Mouse (Mus musculus) spleen, embryonic (tissue): ENCODE measurements around the gene Adnp.

Source experiments
- CTCF ChIA-PET: fragments of 350-600 bp; sonication (Branson Sonifier 250); formaldehyde crosslinking; loops from one replicate; lab custom pipeline; 2022; lab: Charles Lee

Adnp gene

GRCm38 (mm10) chr2:168207883-168208282, 971 bp upstream of the Adnp start:
- CTCF ChIA-PET = interaction anchor here (0.6 to 1.0 kb wide), 2 partner anchors 22 to 383 kb away, joined by 3 to 4 read pairs; partner anchors contain the start of genes Dpm1, Gm20716 and Mocs3

GRCm38 (mm10) chr2:168205681-168206631, 956 bp downstream of the Adnp start:
- CTCF ChIA-PET = interaction anchor here (0.9 to 2.0 kb wide), 2 partner anchors 10 to 88 kb away, joined by 3 to 6 read pairs; no protein-coding TSS in a partner anchor

- CTCF ChIA-PET = interaction anchor here (0.9 to 2.0 kb wide), 2 partner anchors 10 to 88 kb away, joined by 3 to 6 read pairs; no protein-coding TSS in a partner anchor
Observed at GRCm38 (mm10) chr2:168205265-168205664, 1.6 kb downstream of the Adnp start.

DNA sequence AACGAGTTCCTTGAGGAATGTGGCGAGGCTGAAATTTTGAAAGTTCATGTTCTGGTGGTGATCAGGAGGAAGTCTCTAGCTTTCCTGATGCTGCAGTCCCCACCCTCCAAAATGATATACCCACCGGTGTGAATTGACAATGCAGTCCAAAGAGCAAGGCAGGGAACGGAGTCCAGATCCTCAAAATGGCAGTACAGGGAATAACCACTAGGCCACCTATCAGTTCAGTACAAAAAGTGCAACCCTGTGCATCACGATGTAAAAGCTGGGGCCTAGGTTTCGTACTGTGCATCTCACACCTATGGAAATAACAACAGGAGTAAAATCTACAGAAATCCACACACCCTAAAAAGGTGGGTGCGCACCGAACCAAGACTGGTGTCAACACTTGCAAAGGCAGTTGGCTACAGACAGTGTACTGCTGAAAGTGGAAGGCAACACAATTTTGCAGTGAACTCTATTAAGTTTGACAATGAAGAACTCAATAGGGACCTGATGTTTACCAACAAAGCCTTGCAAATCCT, 2.4 kb downstream of the Adnp start:
- CTCF ChIA-PET = interaction anchor here (0.9 kb wide), 1 partner anchor 9 kb away, joined by 3 read pairs; no protein-coding TSS in a partner anchor

- CTCF ChIA-PET = no interaction called here
Observed at GRCm38 (mm10) chr2:168200014-168200691, 6.8 kb downstream of the Adnp start.

DNA sequence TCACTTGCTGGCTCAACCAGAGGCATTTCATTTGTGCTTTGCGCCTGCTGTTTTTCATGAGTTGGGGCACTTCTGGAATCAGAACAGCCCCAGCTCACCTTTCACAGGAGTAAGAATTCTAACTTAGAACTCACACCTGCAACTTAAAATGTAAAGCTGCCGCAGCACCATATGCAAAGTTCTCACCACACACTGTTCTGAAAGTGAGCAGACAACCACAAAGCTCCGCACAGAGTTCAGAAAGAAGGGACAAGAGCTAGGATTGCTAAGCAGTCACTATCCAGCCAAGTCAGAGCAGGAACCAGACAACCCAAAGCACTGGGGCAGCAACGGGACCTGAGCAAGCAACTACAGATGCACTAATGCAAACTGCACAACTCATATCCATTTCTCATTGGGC, 7.4 kb downstream of the Adnp start:
- CTCF ChIA-PET = interaction anchor here (0.7 kb wide), 1 partner anchor 296 kb away, joined by 3 read pairs; no protein-coding TSS in a partner anchor

- CTCF ChIA-PET = no interaction called here
Observed at GRCm38 (mm10) chr2:168198421-168198820, 8.5 kb downstream of the Adnp start.

DNA sequence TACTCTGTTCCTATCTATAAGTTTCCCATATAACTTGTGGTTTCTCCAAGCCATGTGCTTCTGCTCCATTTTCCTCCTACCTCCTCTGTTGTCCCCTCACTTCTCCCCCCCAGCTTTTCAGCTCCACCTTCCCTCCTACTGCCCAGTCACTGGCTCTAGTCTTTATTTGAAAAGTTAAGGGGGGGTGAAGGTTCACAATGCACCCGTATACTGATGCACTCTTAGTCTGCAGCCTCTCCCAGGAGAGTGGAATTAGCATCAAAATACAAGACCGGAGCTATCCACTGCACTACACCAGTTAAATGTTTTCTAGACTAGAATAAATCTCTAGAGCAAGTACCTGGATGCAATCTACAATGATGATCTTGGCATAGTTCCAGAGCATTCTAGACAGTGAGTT, 11.2 kb downstream of the Adnp start:
- CTCF ChIA-PET = interaction anchor here (0.7 to 0.8 kb wide), 2 partner anchors 9 to 17 kb away, joined by 3 to 4 read pairs; no protein-coding TSS in a partner anchor

- CTCF ChIA-PET = no interaction called here
Observed at GRCm38 (mm10) chr2:168193685-168194084, 13.2 kb downstream of the Adnp start.

DNA sequence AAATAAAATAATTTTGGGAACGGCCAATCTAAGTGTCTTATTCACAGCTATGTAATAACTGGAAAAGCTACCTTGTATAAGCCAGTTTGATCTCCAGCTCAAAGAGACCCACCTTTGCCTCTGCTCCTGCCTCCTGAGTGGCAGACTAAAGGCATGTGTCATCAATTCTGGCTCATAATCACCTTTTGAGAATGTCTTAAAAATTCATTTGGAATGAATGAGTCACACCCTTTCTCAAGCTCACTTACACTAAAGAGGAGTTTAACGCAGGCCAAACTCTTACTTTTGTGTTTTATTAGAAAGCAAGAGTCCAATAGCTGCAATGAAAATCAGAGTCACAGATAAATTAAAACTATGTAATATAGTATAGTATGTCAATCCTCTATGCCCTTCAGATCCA, 15.1 kb downstream of the Adnp start:
- CTCF ChIA-PET = interaction anchor here (0.6 kb wide), 1 partner anchor 57 kb away, joined by 5 read pairs; no protein-coding TSS in a partner anchor

- CTCF ChIA-PET = no interaction called here
Observed at GRCm38 (mm10) chr2:168175946-168176345, 31.0 kb downstream of the Adnp start.

DNA sequence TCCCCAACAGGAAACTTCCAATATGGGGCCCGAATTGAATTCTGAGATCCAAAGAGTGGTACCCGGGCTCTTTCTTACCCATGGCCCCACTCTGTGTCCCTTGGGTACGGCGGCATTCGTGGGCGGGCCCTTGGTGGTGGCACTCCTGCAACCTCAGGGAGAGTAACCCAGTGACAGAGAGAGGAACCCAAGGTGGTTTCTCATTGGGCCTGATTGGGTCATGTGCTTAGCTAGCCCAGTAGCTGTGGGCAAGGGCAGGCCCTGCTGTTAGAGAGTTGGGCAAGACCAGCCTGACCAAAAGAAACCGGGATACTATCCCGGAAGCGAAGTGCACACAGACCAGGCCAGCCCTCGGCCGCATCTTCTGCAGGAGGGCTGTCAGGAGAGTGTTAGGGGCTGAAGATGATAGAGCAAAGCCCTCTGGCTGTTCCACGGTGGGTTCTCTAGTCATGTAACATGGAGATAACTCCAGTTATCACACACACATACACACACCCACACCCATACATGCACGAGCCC, 36.7 kb downstream of the Adnp start:
- CTCF ChIA-PET = interaction anchor here (0.7 kb wide), 1 partner anchor 16 kb away, joined by 4 read pairs; no protein-coding TSS in a partner anchor

DNA sequence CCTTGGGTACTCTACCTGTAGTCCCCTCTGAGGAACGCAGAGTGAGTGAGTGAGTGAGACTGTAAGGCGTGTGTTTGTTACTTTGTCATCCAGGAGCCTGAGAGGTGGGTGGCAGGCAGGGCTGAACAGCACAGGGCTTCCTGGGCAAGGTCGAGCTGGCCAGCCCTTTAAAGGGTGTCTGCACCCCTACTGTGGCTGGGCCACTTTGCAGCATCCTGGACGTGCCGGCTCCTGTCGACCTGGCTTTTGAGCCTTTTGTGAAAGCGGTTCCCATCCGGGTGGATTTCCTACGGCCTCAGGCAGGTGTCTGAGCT, 37.2 kb downstream of the Adnp start:
- CTCF ChIA-PET = interaction anchor here (0.7 kb wide), 1 partner anchor 15 kb away, joined by 4 read pairs; no protein-coding TSS in a partner anchor

- CTCF ChIA-PET = interaction anchor here (0.6 kb wide), 1 partner anchor 29 kb away, joined by 4 read pairs; no protein-coding TSS in a partner anchor
Observed at GRCm38 (mm10) chr2:168168892-168169799, 37.8 kb downstream of the Adnp start.

GRCm38 (mm10) chr2:168167781-168168180, 39.1 kb downstream of the Adnp start:
- CTCF ChIA-PET = no interaction called here

DNA sequence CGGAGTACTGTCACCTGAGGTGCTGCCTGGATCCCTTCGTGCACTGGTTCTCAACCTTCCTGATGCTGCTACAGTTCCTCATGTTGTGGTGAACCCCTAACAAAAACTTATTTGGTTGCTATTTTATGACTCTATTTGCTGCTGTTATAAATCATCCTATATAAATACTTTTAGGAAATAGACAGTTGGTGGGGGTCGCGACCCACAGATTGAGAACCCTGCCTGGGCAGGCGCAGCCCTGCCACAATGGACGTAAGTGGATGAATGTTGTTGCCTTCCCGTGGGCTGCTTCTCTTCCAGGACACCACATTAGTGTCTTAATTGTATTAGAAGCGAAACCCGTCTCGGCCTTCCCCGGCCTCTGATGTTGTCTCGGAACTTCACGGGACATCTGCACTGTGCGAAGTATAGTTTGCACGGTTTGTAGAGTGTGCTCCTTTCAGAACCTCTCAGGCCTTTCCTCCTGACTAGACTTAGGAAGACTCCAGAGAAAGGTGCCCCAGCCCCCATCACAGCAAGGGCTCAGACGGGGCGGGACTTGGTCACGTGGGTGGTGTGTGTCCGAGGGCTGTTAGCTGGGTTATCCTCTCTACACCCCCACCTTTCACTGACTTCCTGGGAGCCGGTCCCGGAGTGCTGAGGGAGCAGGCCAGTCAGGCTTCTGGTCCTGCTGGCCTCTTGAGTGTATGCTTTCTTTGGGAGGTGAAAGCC, 40.0 kb downstream of the Adnp start:
- CTCF ChIA-PET = no interaction called here

- CTCF ChIA-PET = no interaction called here
Observed at GRCm38 (mm10) chr2:168161978-168162377, 44.9 kb downstream of the Adnp start.

DNA sequence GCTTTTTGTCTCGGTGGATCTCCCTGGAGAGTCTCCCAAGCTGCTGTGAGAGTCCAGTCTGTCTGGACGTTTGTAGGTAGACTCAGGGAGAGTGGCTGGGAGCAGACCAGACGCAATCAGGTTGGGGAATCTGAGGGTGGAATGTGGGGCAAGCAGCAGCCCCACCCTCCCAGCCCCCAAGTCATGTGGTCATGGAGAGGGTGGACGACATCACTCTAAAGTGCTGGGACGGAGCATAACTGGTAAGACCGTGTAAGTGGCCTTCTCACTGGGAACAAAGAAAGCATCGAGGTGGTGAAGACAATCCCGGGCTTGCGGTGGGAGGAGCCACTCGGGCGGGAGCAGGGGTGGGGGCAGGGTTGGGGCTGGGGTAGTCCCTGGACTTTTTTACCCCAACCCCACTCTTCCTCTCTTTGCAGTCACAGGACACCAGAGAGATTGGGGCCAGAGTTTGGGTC, 45.4 kb downstream of the Adnp start:
- CTCF ChIA-PET = no interaction called here

DNA sequence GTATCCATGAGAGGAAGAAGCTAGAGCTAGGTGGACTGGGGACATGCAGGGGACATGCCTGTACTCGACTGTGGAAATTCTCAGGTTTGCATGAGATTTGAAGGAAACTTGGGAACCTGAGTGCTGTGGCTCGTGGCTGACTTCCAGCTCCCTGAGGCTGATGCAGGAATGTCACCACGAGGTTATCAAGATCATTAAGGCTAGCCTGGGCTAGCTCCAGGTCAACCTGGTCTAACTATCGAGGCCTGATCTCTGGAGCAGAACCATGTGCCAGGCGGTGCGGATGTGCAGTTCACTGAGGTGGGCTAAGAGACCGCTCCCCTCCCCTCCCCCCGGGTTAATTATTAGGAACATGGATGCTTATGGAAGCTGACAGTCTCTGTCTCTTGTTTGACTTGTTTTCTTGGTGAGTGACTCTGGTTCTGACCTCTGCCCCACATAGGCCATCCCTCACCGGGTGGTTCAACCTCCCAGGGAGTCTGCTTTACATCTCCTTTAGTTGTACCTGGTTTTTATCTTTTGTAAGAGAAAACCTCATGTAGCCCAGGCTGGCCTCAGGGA, 46.5 kb downstream of the Adnp start:
- CTCF ChIA-PET = no interaction called here
